Mouse (Mus musculus) spleen, postnatal 10 days (tissue): ENCODE results near the gene Zcchc24.

Experiments used
- DNase-seq, 2 experiments: peaks; one replicate each; pipeline ENCODE4 v3.0.0; 2021 to 2022; ENCODE audit warnings: low spot score in 2 of 2

Gene Zcchc24

DNA sequence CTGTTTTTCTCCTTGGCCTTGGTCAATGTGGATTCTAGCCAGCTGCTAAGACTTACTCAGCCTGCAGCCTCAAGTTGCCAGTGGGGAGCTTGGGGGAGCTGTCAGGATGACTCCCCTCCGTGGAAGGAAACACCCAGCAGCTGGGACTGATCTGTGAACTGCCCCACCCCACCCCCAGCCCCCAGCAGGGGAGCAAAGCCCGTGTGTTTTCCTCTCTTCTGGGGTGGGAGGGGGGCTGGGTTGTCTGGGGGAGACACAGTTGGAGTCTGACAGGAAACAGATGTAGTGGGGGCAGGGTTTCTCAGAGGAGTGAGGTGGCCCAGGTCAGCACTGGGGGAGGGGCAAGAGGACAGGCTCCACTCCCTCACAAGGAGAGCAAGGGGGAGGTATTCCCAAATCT is 50.4 kb downstream of the Zcchc24 start:
- DNase-seq, result peak in 1 of 2 experiments; percentile 29

- DNase-seq, result no peak
Observed at GRCm38 (mm10) chr14:25717718-25718117, 51.1 kb downstream of the Zcchc24 start.

GRCm38 (mm10) chr14:25716528-25716927 is 52.3 kb downstream of the Zcchc24 start:
- DNase-seq, result no peak

- peak in 1 of 2 experiments; percentile 49 for DNase-seq
Observed at GRCm38 (mm10) chr14:25713443-25713842, 55.4 kb downstream of the Zcchc24 start.

- no peak for DNase-seq
Observed at GRCm38 (mm10) chr14:25711602-25712001, 57.2 kb downstream of the Zcchc24 start.

DNA sequence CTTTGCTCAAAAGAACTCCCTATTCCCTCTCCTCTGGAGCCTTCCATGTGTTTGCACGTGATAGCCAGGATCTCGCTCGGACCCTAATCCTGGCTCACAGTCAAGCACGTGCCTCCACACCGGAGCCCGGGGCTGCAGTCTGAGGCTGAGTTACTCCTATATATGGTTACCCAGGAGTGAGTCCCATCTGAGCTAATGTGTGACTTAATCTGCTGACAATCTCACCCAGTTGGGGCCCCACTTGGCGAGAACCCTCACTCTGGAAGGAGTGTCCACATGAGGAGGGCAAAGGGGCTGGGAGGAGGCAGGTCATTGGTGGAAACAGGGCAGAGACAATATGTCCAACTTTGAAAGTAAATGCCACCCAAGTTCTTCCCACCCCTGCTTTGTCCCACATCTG is 57.7 kb downstream of the Zcchc24 start:
- no peak for DNase-seq

DNA sequence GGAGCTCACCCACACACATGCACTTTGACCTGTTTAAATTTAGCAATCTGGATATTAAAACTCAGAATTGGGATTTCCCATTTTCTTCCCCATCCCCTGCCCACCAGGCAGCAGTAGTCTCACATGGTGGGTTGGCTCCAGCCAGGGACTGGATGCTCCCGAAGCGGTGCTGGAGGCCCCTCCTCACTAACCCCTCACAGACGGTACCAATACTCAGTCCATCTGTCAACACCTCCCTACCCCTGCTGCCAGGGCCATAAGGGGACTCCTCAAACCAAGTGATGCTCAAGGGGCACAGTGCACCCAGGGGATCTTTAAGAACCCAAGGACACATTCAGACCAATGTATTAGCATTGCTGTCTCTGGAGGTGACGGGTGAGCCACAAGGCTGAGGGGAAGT is 58.2 kb downstream of the Zcchc24 start:
- DNase-seq, result no peak

DNA sequence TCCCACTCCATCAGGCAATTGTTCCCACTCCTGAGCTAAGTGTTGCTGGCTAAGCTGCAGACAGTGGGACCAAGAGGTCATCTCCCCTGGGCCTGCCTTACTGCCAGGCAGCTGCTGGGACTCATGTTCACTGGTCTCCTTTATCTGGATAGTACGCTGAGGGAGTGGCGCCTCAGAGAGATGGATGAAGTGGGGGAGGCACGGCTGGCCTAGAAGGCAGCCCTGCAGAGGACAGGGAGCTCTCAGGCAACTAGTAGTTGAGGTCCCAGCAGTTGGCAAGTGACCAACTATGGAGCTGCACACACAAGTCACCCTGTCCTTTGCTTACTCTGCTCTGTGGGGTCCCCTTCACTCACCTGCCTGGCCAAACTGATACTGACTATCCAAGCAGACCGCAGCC is 58.8 kb downstream of the Zcchc24 start:
- no peak for DNase-seq

GRCm38 (mm10) chr14:25708917-25709316 is 59.9 kb downstream of the Zcchc24 start:
- no peak for DNase-seq

DNA sequence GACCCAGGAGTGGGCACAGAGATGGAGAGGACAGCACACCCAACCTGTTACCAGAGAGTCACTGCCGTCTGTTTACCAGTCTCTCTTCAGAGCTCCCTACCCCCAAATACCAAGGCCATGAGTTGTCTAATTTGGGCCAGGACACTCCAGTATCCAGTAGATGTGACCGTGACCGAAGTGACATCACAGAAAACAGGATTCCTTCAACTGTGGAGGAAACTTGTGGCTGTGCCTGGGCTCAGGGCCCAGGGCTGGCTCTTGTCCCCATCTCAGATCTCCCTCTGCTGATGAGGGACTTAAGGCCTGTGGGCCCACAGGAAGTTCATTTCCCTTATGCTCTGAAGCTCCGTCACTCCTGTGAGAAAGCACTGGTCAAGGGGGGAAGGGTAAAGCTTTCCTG is 60.4 kb downstream of the Zcchc24 start:
- DNase-seq, result no peak

GRCm38 (mm10) chr14:25707691-25708181 is 61.1 kb downstream of the Zcchc24 start:
- DNase-seq, result peak in 1 of 2 experiments; percentile 57

- DNase-seq, result no peak
Observed at GRCm38 (mm10) chr14:25701986-25702385, 66.9 kb downstream of the Zcchc24 start.

DNA sequence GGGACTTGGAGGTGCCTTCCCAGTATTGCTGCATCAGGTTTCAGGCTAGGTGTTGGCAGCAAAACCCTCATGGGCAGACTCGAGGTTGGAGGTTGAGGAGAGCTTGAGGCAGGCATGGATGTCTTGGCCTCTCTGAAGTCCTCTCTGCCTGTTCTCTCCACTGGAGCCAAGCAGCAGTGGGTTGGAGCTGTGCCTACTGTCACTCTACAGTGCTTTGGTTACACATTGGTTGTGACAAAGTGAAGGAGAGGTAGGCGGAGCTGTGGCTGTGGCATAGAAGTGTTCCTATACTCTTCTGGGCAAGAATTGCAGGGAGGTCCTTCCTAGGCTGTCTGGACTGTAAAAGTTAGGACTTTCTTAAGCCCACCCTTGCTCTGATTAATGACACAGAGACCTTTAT is 72.5 kb downstream of the Zcchc24 start:
- no peak for DNase-seq

- peak in 1 of 2 experiments; percentile 42 for DNase-seq
Observed at GRCm38 (mm10) chr14:25695059-25695458, 73.8 kb downstream of the Zcchc24 start.

- peak in 1 of 2 experiments; percentile 36 for DNase-seq
Observed at GRCm38 (mm10) chr14:25694569-25694897, 74.3 kb downstream of the Zcchc24 start.

GRCm38 (mm10) chr14:25693888-25694568 is 74.8 kb downstream of the Zcchc24 start, which contains the start of gene Ppif:
TSS of gene Ppif (plus strand) at chr14:25694154.
- DNase-seq, result peak; percentile 98

DNA sequence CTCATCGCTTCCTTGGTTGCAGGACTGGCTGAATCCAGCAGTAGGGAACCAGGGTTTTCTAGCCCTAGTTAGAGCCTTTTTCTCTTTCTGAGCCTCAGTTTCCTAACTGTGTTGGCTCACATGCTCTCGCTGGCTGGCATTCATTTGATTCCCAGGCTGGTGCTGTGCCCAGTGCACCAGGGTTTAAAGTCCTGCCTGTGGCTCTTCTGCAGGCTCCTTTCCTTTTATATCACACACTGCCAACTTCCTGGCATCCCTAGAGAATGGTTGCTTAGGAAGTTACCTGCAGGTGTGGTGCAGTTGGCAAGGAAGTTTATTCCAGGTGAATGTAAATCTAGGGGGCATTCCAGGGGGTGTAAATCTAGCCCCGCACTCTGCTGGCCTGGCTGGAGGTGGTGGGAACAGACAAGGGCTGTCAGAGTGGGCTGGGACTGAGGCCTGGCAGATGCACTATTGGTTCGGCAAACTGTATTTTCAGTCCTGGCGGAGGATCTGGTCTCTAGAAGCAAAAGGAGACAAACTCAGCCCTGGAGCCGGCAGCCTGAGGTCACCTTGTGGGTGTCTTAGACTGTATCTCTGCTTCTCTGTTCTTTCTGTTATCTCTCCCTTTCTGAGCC is 75.5 kb downstream of the Zcchc24 start:
- DNase-seq, result peak in 1 of 2 experiments; percentile 27

DNA sequence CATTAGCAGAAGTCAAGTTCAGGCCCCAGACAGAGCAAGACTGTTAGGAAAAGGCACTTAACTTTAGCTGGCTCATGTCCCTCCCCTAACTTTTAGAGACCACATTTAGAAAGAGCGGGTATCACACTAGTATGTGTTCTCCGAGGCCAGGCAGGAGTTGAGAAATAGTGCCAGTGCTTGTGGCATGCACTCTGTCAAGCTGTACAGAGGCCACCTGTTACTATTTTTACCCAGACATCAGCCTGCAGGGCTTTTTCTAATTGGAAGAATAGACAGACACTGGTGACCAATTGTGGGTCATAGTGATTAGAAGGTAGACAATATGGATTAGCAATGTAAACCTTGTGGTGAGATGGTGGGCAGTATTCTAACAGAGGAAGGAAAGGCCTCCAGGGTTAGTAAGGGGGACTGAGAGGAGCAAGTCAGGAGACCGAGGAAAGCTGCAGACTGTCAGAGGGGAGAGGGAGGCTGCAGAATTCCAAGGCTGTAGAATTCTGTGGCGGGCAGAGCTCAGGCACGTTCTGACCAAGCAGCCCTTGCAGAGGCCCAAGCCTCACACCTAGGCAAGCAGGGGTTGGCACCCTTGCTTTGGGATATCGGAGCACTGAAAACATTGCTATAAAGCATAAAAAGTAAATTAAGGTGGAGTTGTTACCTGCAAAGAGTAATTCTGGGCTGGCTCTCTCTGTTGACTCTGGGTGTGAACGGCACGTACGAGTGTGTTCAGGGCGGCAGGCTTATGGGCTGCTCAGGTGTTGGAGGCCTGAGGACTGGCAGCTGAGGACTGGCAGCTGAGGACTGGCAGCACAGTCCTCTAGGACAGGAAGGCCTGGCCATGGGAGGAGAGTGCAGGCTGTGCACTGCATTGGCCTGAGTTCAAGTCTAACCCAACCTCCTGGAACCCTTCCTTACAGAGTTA is 81.6 kb downstream of the Zcchc24 start:
- DNase-seq, result no peak

DNA sequence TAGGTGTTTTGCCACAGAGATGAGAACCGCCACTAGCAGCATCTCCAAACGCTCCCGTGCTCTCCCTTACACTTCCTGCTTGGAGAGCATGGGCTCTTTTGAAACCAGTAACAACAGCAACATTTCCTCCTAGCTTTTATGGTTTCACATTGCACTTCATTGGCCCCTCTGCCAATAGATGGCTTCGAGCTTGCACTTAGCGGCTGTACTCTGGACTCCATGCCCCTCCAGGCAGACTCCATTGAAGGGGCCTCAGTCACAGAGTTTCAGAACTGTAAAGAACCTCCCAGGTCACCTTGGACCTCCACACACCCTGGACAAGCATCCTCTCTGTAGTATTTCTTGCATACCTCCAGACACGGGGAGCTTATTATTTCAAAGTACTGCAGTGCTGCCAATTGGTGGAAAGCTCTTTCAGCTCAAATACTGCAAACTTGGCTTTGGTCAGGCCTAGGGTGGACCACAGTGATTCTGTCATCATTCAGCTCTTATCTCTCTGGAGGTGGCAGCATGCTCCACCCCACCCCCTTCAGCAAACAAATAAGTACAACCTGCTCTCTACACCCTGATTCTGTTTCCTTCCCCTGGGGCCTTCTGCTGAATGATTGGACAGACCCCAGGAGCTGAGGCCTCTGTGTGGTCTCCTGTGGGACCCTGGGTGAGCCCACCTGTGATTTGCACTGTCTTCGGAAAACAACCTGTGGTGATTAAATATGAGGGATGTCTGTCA is 82.5 kb downstream of the Zcchc24 start:
- DNase-seq, result no peak

DNA sequence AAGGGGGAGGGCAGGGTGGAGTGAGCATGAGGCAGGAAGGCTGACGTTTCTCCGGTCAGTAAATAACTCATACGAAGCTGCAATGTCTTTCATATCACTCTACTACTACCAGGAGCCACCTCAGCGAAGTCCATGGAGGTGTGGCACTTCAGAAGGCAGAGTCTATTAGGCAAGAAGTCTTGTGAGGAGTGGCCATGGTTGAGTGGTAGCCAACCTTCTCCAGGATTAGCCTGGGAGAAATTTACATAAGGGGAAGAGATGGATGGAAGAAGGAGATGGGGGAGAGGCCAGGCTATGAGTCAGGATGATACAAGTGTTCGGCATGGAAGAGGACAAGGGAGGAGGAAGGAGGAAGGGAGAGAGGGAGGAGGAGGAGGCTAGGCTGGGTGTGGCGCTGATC is 86.8 kb downstream of the Zcchc24 start:
- no peak for DNase-seq

GRCm38 (mm10) chr14:25679625-25680024 is 89.2 kb downstream of the Zcchc24 start:
- no peak for DNase-seq

- DNase-seq, result no peak
Observed at GRCm38 (mm10) chr14:25667587-25667986, 101.3 kb downstream of the Zcchc24 start.
